Mouse (Mus musculus) small intestine, adult 2 months (tissue): Measurements from ENCODE around the gene Akap5.

Experiments used
- CTCF ChIP-seq: fragments of 200-500 bp; IDR thresholded peaks from 2 replicates; pipeline ENCODE4 v1.5.1; 2012; ENCODE audit warnings: low read depth, mild to moderate bottlenecking, control low read depth, inconsistent platforms, low read length, moderate library complexity, mixed read lengths; ENCODE audit not compliant: insufficient replicate concordance, insufficient read length; ENCODE audit errors: extremely low read depth
- POLR2A ChIP-seq: fragments of 200-500 bp; IDR thresholded peaks from 2 replicates; pipeline ENCODE4 v1.6.1; 2012; ENCODE audit warnings: low read depth, mild to moderate bottlenecking, control low read depth, inconsistent platforms, low read length, moderate library complexity

DNA sequence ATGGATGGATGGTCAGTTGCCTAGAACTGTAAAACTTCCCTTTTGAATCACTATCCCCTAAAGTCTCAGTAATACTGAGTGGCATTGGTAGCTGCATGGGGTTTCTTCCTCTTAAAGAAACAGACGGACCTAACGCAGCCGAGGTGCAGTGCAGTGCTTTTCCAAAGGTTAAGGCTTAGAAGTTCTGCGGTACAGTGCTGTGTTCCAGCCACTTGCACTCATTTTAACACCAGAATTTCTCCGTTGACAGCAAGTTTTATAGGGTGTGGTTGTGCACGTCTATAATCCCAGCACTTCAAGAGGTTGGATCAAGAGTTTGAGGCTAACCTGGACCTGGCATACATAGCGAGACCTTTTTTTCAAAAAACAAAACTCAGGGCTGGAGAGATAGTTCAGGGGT lies 47.4 kb downstream of the Akap5 start:
- no peak for TF ChIP-seq CTCF
- no peak for TF ChIP-seq POLR2A
